Mouse (Mus musculus): ENCODE measurements at regions not wholly inside any gene's neighbourhood (a gene's known extent, or its start where the extent isn't known, plus 50 kb on each side); places are given as distances from the start of the nearest gene placed in this dataset.
"Not testable (repeated sequence)": the region's sequence is repeated elsewhere in the genome, so short reads cannot be mapped to it uniquely, and the experiment has no call there.

DNA sequence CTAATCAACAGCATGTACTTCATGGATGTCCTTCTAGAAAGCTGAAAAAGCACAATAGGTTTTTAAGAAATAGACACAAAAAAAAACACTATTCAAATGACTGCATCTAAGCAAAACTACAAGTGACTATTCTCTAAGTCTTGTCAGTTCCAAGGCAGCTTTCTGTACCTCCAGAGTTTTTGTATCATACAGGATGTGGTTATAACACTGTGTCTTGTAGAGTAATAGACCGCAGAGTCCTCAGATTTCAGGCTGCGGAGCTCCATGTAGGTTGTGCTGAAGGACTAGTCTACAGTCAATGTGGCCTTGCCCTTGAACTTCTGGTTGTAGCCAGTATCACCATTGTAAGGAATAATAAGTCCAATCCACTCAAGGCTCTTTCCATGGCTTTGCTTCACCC, 1137.7 kb upstream of the Zfp386 start:
- H3K27me3 ChIP-seq (ENCODE audit: control insufficient read depth, insufficient read depth, low read depth, low read length); H3K36me3 ChIP-seq (ENCODE audit: control insufficient read depth, insufficient read depth, low read length); H3K4me1 ChIP-seq (replicated peaks; ENCODE audit: control insufficient read depth, insufficient read depth, low read length); H3K9ac ChIP-seq (ENCODE audit: low read length); H3K27ac ChIP-seq (ENCODE audit: low read length); H3K4me2 ChIP-seq (ENCODE audit: low read depth, low read length); ATAC-seq (ENCODE audit: low read depth); H3K4me3 ChIP-seq (ENCODE audit: low read length): not testable (repeated sequence)
- 83% methylated on average over 2 of the region's 2 CpGs for WGBS
- H3K9me3 ChIP-seq (ENCODE audit: control insufficient read depth, low read length) = peaks cover 11% of the 10 kb centered on the region

DNA sequence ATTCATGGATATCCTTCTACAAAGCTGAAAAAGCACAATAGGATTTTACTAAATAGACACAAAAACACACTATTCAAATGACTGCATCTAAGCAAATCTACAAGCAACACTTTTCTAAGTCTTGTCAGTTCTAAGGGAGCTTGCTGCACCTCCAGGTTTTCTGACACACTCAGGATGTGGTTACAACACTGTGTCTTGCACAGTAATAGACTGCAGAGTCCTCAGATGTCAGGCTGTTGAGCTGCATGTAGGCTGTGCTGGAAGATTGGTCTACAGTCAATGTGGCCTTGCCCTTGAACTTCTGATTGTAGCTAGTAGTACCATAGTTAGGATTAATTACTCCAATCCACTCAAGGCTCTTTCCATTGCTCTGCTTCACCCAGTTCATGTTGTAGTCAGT, 1133.1 kb upstream of the Zfp386 start:
- not testable (repeated sequence) for H3K4me1 ChIP-seq (replicated peaks; ENCODE audit: control insufficient read depth, insufficient read depth, low read length); H3K9me3 ChIP-seq (ENCODE audit: control insufficient read depth, low read length); H3K4me2 ChIP-seq (ENCODE audit: low read depth, low read length); H3K9ac ChIP-seq (ENCODE audit: low read length); ATAC-seq (ENCODE audit: low read depth); H3K27me3 ChIP-seq (ENCODE audit: control insufficient read depth, insufficient read depth, low read depth, low read length); H3K4me3 ChIP-seq (ENCODE audit: low read length); H3K36me3 ChIP-seq (ENCODE audit: control insufficient read depth, insufficient read depth, low read length); H3K27ac ChIP-seq (ENCODE audit: low read length)

DNA sequence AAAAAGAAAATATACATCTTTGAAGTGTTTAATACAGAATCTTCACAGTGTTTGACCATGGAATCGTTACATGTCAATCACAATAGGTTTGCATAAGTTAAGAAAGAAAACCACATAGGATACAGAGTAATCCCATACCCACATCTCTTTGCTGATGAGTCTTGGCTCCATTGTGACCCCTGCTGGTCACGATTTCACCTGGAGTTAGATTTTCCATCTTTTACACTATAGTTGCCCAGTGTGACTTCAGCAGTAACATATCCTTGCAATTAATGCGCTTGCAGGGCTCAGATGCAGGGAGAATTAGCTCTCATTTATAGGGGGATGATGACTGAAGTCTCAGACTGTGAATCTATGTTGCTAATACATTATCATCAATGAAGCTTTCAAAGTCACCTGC, 1119.8 kb upstream of the Zfp386 start:
- Histone ChIP-seq H3K9ac (ENCODE audit: low read length) (no peak overlapping the region), H3K4me2 (ENCODE audit: low read depth, low read length) (no peak overlapping the region), H3K4me3 (ENCODE audit: low read length) (no peak overlapping the region), H3K36me3 (ENCODE audit: control insufficient read depth, insufficient read depth, low read length) (no peaks in the 10 kb centered on the region), H3K27me3 (ENCODE audit: control insufficient read depth, insufficient read depth, low read depth, low read length) (no peaks in the 10 kb centered on the region), H3K9me3 (ENCODE audit: control insufficient read depth, low read length) (no peaks in the 10 kb centered on the region; the same call in 1 of the 2 replicates), H3K27ac (ENCODE audit: low read length) (no peak overlapping the region), H3K4me1 (replicated peaks; ENCODE audit: control insufficient read depth, insufficient read depth, low read length) (no peaks in the 10 kb centered on the region)
- WGBS = 66% methylated on average over 3 of the region's 3 CpGs
- ATAC-seq (ENCODE audit: low read depth) = no peak

DNA sequence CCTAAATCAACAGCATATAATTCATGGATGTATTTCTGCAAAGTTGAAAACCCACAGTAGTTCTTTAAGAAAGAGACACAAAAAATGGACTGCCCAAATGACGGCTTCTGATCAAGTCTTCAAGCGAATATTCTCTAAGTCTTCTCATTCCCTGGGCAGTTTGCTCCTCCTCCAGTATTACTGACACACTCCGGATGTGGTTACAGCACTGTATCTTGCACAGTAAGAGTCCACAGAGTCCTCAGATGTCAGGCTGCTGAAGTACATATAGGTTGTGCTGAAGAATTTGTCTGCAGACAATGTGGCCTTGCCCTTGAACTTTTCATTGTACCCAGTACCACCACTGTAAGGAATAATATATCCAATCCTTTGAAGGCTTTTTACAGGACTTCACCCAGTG, 1115.4 kb upstream of the Zfp386 start:
- WGBS = 76% methylated on average over 3 of the region's 3 CpGs

DNA sequence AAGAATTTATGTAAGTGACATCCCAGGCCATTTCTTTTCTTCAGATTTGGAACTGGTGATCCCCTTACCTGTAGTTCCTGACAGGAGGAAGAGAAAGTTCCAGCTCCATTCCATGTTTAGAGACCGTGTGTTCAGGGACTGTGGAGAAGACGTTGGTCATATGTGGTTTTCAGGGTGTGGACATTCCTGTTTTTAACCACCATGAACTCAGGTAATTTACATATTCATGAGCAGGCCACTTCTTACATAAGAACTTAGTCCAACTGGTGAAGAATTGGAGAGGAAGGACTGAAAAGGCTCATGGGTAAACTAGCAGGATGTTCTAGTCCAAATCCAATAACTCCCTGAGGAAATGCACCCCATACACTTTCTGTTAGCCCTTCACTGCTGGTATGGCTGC, 1114.9 kb upstream of the Zfp386 start:
- no peak overlapping the region for H3K27ac ChIP-seq (ENCODE audit: low read length)
- H3K9me3 ChIP-seq (ENCODE audit: control insufficient read depth, low read length) = no peaks in the 10 kb centered on the region
- H3K36me3 ChIP-seq (ENCODE audit: control insufficient read depth, insufficient read depth, low read length) = no peaks in the 10 kb centered on the region
- H3K27me3 ChIP-seq (ENCODE audit: control insufficient read depth, insufficient read depth, low read depth, low read length) = no peaks in the 10 kb centered on the region
- 81% methylated on average over 2 of the region's 2 CpGs for WGBS
- no peak overlapping the region for H3K4me2 ChIP-seq (ENCODE audit: low read depth, low read length)
- ATAC-seq (ENCODE audit: low read depth) = no peak
- no peak overlapping the region for H3K4me3 ChIP-seq (ENCODE audit: low read length)
- H3K4me1 ChIP-seq (replicated peaks; ENCODE audit: control insufficient read depth, insufficient read depth, low read length) = no peaks in the 10 kb centered on the region
- H3K9ac ChIP-seq (ENCODE audit: low read length) = no peak overlapping the region

More for the DNA sequence above, 1115.4 kb upstream of the Zfp386 start:
- no peaks in the 10 kb centered on the region for H3K27me3 ChIP-seq (ENCODE audit: control insufficient read depth, insufficient read depth, low read depth, low read length)
- no peaks in the 10 kb centered on the region for H3K4me1 ChIP-seq (replicated peaks; ENCODE audit: control insufficient read depth, insufficient read depth, low read length)
- H3K27ac ChIP-seq (ENCODE audit: low read length) = no peak overlapping the region
- H3K9me3 ChIP-seq (ENCODE audit: control insufficient read depth, low read length) = no peaks in the 10 kb centered on the region
- H3K9ac ChIP-seq (ENCODE audit: low read length) = no peak overlapping the region
- no peak for ATAC-seq (ENCODE audit: low read depth)
- H3K36me3 ChIP-seq (ENCODE audit: control insufficient read depth, insufficient read depth, low read length) = no peaks in the 10 kb centered on the region
- no peak overlapping the region for H3K4me2 ChIP-seq (ENCODE audit: low read depth, low read length)
- no peak overlapping the region for H3K4me3 ChIP-seq (ENCODE audit: low read length)

DNA sequence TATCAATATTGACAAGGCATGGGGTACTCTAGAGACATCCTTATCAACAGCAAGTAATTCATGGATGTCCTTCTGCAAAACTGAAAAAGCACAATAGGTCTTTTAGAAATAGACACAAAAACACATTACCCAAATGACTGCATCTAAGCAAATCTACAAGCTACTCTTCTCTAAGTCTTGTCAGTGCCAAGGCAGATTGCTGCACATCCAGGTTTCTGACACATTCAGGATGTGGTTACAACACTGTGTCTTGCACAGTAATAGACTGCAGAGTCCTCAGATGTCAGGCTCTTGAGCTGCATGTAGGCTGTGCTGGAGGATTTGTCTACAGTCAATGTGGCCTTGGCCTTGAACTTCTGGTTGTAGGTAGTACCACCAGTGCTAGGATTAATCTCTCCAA, 1110.7 kb upstream of the Zfp386 start:
- H3K27me3 ChIP-seq (ENCODE audit: control insufficient read depth, insufficient read depth, low read depth, low read length); H3K4me3 ChIP-seq (ENCODE audit: low read length); H3K36me3 ChIP-seq (ENCODE audit: control insufficient read depth, insufficient read depth, low read length); H3K4me2 ChIP-seq (ENCODE audit: low read depth, low read length); H3K9ac ChIP-seq (ENCODE audit: low read length); ATAC-seq (ENCODE audit: low read depth); H3K27ac ChIP-seq (ENCODE audit: low read length); H3K4me1 ChIP-seq (replicated peaks; ENCODE audit: control insufficient read depth, insufficient read depth, low read length); H3K9me3 ChIP-seq (ENCODE audit: control insufficient read depth, low read length): not testable (repeated sequence)

DNA sequence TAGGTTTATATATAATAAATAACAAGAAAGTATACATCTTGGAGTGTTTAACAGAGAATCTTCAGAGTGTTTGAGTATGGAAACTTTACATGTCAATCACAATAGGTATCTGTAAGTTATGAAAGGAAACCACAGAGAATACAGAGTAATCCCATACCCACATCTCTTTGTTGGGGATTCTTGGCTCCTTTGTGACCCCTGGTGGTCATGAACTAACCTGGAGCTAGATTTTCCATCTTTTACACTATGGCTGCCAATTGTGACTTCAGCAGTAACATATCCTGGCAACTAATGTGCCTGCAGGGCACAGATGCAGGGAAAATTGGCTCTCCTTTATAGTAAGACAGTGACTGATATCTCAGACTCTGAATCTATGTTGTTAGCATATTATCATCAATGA, 1107.9 kb upstream of the Zfp386 start:
- no peak for ATAC-seq (ENCODE audit: low read depth)
- Histone ChIP-seq H3K36me3 (ENCODE audit: control insufficient read depth, insufficient read depth, low read length) (no peaks in the 10 kb centered on the region), H3K9me3 (ENCODE audit: control insufficient read depth, low read length) (peaks cover 2% of the 10 kb centered on the region; the same call in 1 of the 2 replicates), H3K4me2 (ENCODE audit: low read depth, low read length) (no peak overlapping the region), H3K4me3 (ENCODE audit: low read length) (no peak overlapping the region), H3K9ac (ENCODE audit: low read length) (no peak overlapping the region), H3K27me3 (ENCODE audit: control insufficient read depth, insufficient read depth, low read depth, low read length) (no peaks in the 10 kb centered on the region), H3K4me1 (replicated peaks; ENCODE audit: control insufficient read depth, insufficient read depth, low read length) (no peaks in the 10 kb centered on the region), H3K27ac (ENCODE audit: low read length) (no peak overlapping the region)

DNA sequence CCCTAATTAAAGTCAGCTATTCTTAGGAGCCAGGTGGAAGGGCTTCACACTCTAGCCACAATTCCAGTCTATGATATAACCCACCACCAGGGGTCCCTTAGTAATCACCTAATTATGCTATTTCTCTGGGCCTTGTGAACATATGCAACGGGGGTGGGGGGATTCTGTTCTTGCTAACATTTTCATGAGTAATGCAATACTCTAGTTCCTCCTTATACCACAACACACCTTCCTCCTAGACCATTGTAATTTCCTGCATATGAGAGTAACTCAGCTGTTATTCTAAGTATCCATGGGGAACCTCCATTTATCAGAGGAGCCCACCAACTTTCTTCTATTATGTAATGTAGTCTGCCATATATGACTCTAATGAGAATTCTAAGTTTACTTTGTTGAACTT, 1085.4 kb upstream of the Zfp386 start:
- ATAC-seq (ENCODE audit: low read depth) = no peak
- Histone ChIP-seq H3K27ac (ENCODE audit: low read length) (no peak overlapping the region), H3K9ac (ENCODE audit: low read length) (no peak overlapping the region), H3K9me3 (ENCODE audit: control insufficient read depth, low read length) (no peaks in the 10 kb centered on the region; the same call in 1 of the 2 replicates), H3K36me3 (ENCODE audit: control insufficient read depth, insufficient read depth, low read length) (no peaks in the 10 kb centered on the region), H3K4me3 (ENCODE audit: low read length) (no peak overlapping the region), H3K4me2 (ENCODE audit: low read depth, low read length) (no peak overlapping the region), H3K27me3 (ENCODE audit: control insufficient read depth, insufficient read depth, low read depth, low read length) (no peaks in the 10 kb centered on the region), H3K4me1 (replicated peaks; ENCODE audit: control insufficient read depth, insufficient read depth, low read length) (no peaks in the 10 kb centered on the region)
- WGBS = 74% methylated on average over 1 of the region's 1 CpGs

DNA sequence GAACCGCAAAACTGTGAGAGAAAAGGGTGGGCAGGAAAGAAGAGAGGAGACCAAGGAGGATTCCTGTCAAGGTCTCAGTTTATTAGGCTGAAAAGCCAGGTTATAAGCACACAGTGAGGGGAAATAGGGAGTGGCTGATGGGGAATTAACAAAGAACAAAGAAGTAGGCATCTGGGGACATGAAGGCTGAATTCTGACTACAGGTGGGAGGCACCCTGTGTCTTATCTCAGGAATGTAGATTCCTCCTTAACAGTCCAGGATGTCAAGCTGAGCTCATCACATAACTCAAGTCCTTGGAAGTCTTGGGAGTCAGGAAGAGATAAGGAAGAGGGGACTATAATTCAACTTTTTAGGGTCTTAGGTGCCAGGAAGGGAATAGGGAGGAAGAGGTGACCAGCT, 1083.3 kb upstream of the Zfp386 start:
- H3K4me3 ChIP-seq (ENCODE audit: low read length); H3K27ac ChIP-seq (ENCODE audit: low read length); ATAC-seq (ENCODE audit: low read depth); H3K36me3 ChIP-seq (ENCODE audit: control insufficient read depth, insufficient read depth, low read length); H3K4me2 ChIP-seq (ENCODE audit: low read depth, low read length); H3K9ac ChIP-seq (ENCODE audit: low read length); H3K4me1 ChIP-seq (replicated peaks; ENCODE audit: control insufficient read depth, insufficient read depth, low read length); H3K9me3 ChIP-seq (ENCODE audit: control insufficient read depth, low read length); H3K27me3 ChIP-seq (ENCODE audit: control insufficient read depth, insufficient read depth, low read depth, low read length): not testable (repeated sequence)
- WGBS = 93% methylated on average over 1 of the region's 1 CpGs

DNA sequence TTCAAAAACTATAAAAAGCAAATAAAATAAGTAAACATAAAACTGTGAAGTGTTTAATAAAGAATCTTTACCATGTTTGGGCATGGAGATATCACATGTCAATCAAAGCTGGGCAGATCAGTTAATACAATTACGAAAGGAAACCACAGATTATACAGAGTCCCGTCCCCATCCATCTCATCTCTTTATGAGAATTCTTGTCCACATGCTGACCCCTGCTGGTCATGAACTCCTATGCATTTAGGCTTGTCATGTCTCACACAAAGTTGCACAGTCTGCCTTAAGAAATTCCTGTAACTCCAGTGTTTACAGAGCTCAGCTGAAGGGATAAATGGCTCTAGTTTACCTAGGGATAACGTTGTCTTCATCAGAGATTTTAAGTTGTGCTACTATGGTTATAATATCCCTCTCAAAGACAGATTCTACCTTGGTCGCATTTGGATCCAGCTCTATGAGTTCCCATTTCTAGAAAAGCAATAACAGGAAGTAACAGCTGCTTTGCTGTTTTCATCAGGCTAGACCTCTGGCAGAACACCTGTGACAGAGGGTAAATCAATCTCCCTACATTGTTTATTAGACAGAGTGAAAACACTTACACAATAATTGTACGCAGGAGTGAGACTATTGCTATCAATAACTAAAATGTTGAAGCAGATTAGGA, 1065.9 kb upstream of the Zfp386 start:
- Histone ChIP-seq H3K27me3 (ENCODE audit: control insufficient read depth, insufficient read depth, low read depth, low read length) (no peaks in the 10 kb centered on the region), H3K4me3 (ENCODE audit: low read length) (no peak overlapping the region), H3K27ac (ENCODE audit: low read length) (no peak overlapping the region), H3K36me3 (ENCODE audit: control insufficient read depth, insufficient read depth, low read length) (no peaks in the 10 kb centered on the region), H3K9me3 (ENCODE audit: control insufficient read depth, low read length) (peaks cover 2% of the 10 kb centered on the region), H3K4me1 (replicated peaks; ENCODE audit: control insufficient read depth, insufficient read depth, low read length) (no peaks in the 10 kb centered on the region), H3K4me2 (ENCODE audit: low read depth, low read length) (no peak overlapping the region), H3K9ac (ENCODE audit: low read length) (no peak overlapping the region)
- no peak for ATAC-seq (ENCODE audit: low read depth)
- WGBS = 62% methylated on average over 5 of the region's 5 CpGs
